Mouse (Mus musculus): ENCODE measurements at regions not wholly inside any gene's neighbourhood (a gene's known extent, or its start where the extent isn't known, plus 50 kb on each side); places are given as distances from the start of the nearest gene placed in this dataset.

- DNase-seq (ENCODE audit: low spot score in 2 of 2): no peak
Measured at GRCm38 (mm10) chr3:19458386-19458785, 170.1 kb downstream of the 1700064H15Rik start.

DNA sequence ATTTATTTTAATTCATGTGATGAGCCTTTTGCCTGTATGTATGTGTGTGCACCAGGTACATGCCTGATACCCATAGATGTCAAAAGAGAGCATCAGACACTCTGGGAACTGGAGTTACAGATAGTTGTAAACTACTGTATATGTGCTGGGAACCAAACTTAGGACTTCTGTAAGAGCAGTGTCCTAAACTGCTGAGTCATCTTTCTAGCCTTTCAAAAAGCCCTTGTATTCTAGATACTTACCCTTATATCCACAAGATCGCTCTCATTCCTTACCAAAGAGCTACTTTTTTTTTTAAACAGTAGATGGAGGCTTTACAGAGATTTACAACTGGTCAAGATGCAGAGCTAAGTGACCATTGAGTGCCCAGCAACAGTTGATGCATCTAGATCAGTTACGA is 171.0 kb downstream of the 1700064H15Rik start:
- DNase-seq (ENCODE audit: low spot score in 2 of 2): no peak

GRCm38 (mm10) chr3:19455838-19456448 is 172.5 kb downstream of the 1700064H15Rik start:
- DNase-seq (ENCODE audit: low spot score in 2 of 2): no peak

DNA sequence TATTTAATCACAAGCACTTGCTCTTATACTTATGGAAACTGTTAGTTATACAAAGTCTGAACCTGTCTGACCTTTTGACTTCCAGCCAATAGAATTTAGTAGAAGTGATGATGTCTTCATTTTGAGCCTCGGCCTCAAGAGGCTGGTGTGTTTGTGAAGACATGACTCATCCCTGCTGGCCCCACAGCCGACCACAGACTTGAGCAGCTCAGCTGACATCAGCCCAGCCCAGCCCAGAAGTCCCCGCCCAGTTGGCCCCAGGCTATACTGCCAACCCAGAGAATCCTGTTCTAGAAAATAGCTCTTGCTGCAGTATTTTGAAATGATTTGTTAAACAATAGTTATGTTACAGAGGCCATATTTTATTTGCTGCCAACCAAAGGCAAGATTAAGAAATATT is 177.5 kb downstream of the 1700064H15Rik start:
- no peak for DNase-seq (ENCODE audit: low spot score in 2 of 2)

DNA sequence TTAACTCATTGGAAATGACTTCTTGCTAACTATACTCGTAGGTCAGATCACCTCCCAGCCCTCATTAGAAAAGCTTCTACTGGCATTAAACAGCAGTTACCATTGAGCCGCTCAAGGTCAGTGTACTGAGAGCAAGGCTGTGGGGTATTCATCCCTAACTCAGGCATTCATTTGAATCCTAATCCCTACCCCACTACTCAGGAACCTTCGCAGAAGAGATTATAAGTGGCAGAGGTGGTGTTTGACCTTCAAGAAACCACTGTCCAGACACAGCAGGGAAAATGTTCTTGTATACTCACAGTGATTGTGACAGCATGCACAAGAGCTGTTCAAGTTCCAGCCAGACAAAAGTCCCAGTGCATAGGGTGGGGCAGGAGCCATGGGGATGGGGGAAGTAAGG is 179.5 kb downstream of the 1700064H15Rik start:
- DNase-seq (ENCODE audit: low spot score in 2 of 2): no peak

GRCm38 (mm10) chr3:19448192-19448591 is 180.3 kb downstream of the 1700064H15Rik start:
- no peak for DNase-seq (ENCODE audit: low spot score in 2 of 2)

DNA sequence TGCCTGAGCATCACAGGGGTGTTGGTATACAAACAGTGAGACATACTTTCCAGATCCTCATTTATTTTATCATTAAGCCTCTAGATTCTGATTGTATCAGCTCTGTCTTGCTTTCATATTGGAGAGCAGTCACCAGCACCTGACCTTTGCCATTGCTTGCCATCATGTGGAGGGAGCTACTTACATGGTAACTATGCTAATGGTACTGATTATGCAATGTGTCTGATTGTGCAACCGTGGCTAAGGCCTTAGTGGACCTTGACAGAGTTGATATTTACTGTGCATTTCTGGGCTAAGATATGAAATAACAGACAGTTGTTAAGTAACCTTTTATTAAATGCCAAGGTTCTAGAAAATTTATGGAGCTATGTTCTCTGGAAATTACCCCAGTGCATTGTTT is 180.7 kb downstream of the 1700064H15Rik start:
- DNase-seq (ENCODE audit: low spot score in 2 of 2): no peak

GRCm38 (mm10) chr3:19444914-19445313 is 183.6 kb downstream of the 1700064H15Rik start:
- no peak for DNase-seq (ENCODE audit: low spot score in 2 of 2)

GRCm38 (mm10) chr3:19441827-19442226 is 186.7 kb downstream of the 1700064H15Rik start:
- no peak for DNase-seq (ENCODE audit: low spot score in 2 of 2)

DNA sequence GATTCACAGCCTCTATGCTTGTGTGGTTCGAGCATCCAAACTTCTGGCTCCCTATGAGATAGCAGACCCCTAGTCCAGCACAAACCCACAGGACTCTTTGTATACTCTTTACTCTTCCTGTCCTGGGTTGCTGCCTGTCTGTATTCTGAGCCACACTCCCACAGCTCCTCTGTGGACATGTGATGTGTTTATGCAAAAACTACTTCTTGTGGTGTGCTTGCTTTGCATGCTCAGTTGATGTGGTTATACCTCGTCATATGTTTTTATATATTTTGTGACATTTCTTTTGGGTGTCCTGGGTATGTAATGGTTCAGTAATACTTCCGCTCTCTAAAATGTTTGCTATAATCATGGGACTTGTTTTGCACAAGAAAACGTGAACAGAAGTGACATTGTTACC is 198.3 kb downstream of the 1700064H15Rik start:
- DNase-seq (ENCODE audit: low spot score in 2 of 2): no peak

GRCm38 (mm10) chr3:19429422-19430076 is 198.9 kb downstream of the 1700064H15Rik start:
- DNase-seq (ENCODE audit: low spot score in 2 of 2): no peak

- no peak for DNase-seq (ENCODE audit: low spot score in 2 of 2)
Measured at GRCm38 (mm10) chr3:19429010-19429409, 199.5 kb downstream of the 1700064H15Rik start.

DNA sequence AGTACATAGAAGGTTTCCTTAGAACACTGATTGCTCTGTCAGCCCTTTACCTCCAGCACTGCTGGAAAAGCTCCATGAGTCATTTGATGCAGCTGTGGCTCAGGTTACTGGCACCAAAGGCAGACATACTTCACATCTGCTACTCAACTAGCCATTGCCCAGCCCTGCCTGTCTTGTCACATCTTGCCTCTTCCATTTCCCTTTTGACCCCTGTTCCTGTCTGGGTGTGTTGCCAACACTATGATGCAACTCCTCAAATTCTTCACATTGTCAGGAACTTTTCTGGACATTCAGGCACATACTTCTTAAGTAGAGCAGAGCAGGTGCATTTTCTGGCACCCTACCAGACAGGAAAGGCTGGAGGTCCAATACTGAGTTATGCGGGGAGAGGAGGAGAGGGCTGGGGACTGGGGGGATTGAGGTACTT is 202.3 kb downstream of the 1700064H15Rik start:
- no peak for DNase-seq (ENCODE audit: low spot score in 2 of 2)

- no peak for DNase-seq (ENCODE audit: low spot score in 2 of 2)
Measured at GRCm38 (mm10) chr3:19425322-19425721, 203.2 kb downstream of the 1700064H15Rik start.

DNA sequence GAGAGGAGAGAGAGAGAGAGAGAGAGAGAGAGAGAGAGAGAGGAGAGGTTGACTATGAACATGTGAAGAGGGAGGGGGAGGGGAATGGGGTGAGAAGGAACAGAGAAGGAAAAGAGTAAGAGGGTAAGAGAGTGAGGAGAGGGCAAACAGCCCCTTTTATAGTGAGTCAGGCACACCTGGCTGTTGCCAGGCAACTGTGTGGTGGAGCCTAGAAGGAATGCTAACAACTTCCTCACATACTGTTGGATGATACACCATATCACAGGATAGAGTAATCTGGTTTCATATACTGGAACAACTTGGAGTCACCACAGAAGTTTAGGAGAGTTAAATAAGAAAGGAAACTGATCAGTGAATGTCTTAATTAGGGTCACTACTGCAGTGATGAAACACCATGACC is 204.1 kb downstream of the 1700064H15Rik start:
- DNase-seq (ENCODE audit: low spot score in 2 of 2): no peak

- no peak for DNase-seq (ENCODE audit: low spot score in 2 of 2)
Measured at GRCm38 (mm10) chr3:19421430-19421944, 207.0 kb downstream of the 1700064H15Rik start.

- no peak for DNase-seq (ENCODE audit: low spot score in 2 of 2)
Measured at GRCm38 (mm10) chr3:19420912-19421311, 207.6 kb downstream of the 1700064H15Rik start.

GRCm38 (mm10) chr3:19410938-19411515 is 217.4 kb downstream of the 1700064H15Rik start:
- no peak for DNase-seq (ENCODE audit: low spot score in 2 of 2)

DNA sequence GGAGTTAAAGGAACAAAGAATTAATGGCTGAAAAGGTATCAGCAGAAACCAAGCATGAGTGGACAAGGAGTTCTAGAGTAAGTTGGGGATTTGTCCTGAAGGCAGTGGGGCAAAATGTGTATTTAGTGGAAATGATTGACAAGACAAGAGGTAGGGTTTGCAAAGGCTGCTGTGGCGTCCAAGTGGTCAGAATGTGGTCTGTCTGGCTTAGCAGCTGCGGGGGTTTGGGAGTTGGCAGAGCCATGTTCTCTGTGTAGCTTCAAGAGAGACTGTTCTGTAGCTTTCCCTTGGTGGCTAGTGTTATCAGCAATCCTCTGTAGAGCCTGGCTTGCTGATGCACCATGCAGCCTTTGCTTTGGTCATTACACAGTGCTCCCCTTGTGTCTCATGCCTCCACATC is 220.2 kb downstream of the 1700064H15Rik start:
- no peak for DNase-seq (ENCODE audit: low spot score in 2 of 2)

DNA sequence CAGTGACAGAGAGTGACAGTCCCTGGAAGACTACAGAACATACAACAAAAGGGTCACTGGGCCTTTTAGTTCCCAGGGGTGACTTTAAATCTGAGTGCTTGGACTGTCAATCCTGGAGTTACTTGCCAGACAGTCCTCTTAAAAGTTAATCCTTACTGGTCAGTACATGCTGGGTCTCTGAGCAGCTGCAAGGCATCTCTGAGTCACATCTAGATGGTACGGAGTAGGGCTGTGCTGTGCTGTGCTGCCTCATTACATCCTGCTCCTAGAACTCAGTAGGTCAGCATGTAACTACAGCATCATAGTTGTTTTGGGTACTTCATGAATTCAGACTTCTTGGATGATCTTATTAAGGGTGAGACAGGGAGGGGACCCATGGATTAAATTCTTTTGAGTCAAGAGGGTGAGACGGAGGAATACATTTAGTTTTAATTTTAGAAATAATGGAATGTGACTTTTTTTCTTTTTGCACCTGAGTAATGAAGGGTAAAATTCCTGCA is 220.8 kb downstream of the 1700064H15Rik start:
- DNase-seq (ENCODE audit: low spot score in 2 of 2): no peak

- DNase-seq (ENCODE audit: low spot score in 2 of 2): peak in 1 of 2 experiments; percentile 34
Measured at GRCm38 (mm10) chr3:19406351-19407151, 221.9 kb downstream of the 1700064H15Rik start.

GRCm38 (mm10) chr3:19385675-19386074 is 242.8 kb downstream of the 1700064H15Rik start:
- DNase-seq (ENCODE audit: low spot score in 2 of 2): no peak
